Mouse (Mus musculus) embryonic stem cell, embryonic (primary cell): ENCODE data around the gene Inka2.

Experiments used
- CTCF ChIA-PET, 4 experiments: fragments of 300-600 bp in 2 of 4; fragments of 350-600 bp in 2 of 4; sonication (Branson Sonifier 250); formaldehyde crosslinking; loops; one replicate each; lab custom pipeline; 2022; ENCODE audit warnings: inconsistent platforms in 2 of 4; lab: Charles Lee
- POLR2A ChIA-PET, 4 experiments: fragments of 300-600 bp in 2 of 4; fragments of 350-600 bp in 2 of 4; sonication (Branson Sonifier 250); formaldehyde crosslinking; loops; one replicate each; lab custom pipeline; 2022; ENCODE audit warnings: antibody characterized with exemption in 4 of 4, inconsistent platforms in 1 of 4; lab: Charles Lee

The Inka2 gene

DNA sequence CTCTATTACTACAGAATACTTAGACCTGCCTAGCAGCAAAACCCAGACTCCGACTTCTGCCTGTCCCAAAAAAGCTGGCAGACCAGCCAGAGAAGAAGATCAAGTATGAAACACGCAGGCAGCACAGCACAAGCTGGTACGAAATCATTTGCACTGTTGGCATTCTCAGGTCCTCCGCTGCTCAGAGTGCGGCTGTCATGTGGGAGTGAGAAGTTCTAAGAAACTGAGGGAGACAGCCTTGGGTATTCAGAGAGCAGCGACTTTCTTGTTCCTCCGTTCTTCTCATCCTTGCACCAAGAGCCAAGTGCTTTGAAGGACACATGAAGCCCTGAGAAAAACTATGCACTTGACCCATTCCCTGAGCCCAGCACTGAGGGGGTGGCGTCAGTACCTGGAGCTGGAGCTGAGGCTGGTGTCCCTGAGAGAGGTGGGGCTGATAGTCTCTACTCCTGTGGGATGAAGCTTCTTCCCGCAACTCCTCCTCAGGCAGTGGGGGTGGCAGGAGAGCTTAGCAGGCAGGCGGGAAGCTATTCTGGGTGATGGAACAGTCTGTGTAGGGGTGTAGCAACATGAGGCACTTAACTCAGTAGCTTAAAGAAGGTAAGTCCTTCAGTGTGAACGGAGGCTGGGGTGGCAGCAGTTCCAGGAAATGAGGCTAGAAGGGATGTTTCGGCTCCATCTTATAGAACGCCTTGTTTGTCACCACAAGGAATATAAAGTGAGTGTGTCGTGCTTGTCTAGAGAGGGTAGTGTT is 10.9 kb upstream of the Inka2 start:
- ChIA-PET POLR2A (interaction anchor here in 2 of 4 experiments (0.9 to 1.3 kb wide), 5 partner anchors 11 to 32 kb away, joined by 3 to 6 read pairs (median 3); partner anchors contain the start of gene Inka2 (in 1 of the 2)), CTCF (no interaction called here)

DNA sequence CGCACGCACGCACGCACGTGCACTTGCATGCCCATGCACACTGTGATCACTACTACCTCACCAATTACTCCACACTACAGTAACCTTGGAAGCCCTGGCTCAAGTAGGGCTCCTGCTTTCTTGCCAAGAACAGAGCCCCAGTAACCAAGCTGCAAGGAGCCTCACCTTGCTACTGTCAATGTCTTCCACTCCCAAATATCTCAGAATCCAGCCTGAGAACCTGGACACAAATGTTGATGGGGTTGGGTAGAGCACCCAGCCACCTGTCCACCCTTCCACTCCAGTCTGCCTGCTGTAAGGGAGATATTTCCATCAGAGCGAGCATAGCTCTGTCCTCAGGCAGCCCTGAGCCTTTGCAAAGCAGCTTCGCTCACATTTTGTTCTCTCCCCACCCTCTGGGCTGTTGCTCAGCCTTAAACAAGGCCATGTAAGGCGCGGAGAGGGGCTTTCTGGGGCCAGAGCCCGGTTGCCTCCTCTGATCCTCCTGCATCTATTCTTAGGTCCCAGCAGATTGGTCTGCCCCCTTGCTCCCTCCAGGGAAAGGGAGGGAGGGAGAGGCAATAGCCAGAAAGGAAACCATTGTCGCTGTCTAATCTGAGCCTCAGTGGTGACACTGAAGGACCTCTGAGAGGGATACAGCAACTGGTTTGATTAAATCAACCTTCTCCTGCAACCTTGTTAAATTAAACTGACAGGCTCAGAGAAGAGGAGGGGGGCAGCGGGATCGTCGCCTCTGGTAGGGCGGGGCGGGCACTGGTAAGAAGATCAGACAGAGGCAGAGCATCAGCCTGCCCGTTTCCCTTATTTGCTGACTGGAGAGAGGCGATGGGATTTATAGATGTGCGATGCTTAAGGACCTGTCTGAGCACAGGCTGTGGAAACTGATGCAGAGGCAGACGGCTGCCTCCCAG is 8.7 kb upstream of the Inka2 start:
- POLR2A ChIA-PET: no interaction called here
- CTCF ChIA-PET: interaction anchor here in 1 of 4 experiments (0.7 kb wide), 1 partner anchor 37 kb away, joined by 3 read pairs; no protein-coding TSS in a partner anchor

GRCm38 (mm10) chr3:105696387-105697147 is 7.8 kb upstream of the Inka2 start:
- ChIA-PET POLR2A (no interaction called here), CTCF (interaction anchor here in 1 of 4 experiments (0.7 kb wide), 1 partner anchor 36 kb away, joined by 3 read pairs; no protein-coding TSS in a partner anchor)

- POLR2A ChIA-PET: no interaction called here
- CTCF ChIA-PET: no interaction called here
Observed at GRCm38 (mm10) chr3:105697148-105697441, 7.3 kb upstream of the Inka2 start.

- ChIA-PET CTCF (no interaction called here), POLR2A (no interaction called here)
Observed at GRCm38 (mm10) chr3:105698311-105698710, 6.1 kb upstream of the Inka2 start.

DNA sequence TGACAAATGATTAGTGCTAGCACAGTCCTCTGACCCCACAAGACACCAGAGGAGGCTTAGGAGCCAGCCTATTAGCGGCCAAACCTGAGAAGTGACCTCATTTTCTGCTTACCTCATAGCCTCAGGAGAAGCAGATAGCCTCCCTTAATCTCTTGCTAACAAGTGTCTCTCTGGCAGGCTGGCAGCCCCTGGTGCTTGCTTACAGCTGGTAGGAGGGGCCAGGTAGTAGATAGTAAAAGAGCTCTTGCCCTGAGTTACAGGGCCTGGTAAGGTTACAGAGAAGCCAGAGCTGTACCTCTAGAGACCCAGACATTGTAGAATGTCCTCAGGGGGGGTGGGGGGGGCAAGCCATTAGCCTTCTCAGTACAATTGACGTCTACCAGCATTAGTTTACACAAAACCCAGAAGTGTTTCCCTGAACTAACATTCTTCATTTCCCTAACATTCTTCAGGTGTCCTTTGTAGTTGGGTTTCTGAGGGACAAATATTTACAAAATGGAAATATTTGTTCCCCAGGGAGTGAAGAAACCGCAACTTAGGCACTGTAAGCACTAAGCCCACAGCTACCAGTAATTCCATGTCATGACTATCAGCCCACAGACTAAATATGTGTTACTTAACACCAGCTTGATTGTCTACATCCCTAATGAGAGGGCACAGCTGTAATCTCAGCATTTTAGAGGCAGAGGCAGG is 5.0 kb upstream of the Inka2 start:
- POLR2A ChIA-PET: interaction anchor here in 2 of 4 experiments (0.6 to 0.8 kb wide), 2 partner anchors 34 to 585 kb away, joined by 3 to 5 read pairs; no protein-coding TSS in a partner anchor
- CTCF ChIA-PET: no interaction called here

- POLR2A ChIA-PET: interaction anchor here in 1 of 4 experiments (0.6 kb wide), 1 partner anchor 18 kb away, joined by 3 read pairs; no protein-coding TSS in a partner anchor
Observed at GRCm38 (mm10) chr3:105700786-105701185, 3.6 kb upstream of the Inka2 start.

GRCm38 (mm10) chr3:105701399-105701798 is 3.0 kb upstream of the Inka2 start:
- CTCF ChIA-PET: interaction anchor here in 2 of 4 experiments (0.5 to 0.7 kb wide), 3 partner anchors 549 to 1678 kb away, joined by 4 to 5 read pairs (median 4); no protein-coding TSS in a partner anchor
- POLR2A ChIA-PET: interaction anchor here in 1 of 4 experiments (0.6 kb wide), 1 partner anchor 17 kb away, joined by 3 read pairs; no protein-coding TSS in a partner anchor

More at GRCm38 (mm10) chr3:105700786-105701185, 3.6 kb upstream of the Inka2 start:
- CTCF ChIA-PET: interaction anchor here in 2 of 4 experiments (0.6 to 0.7 kb wide), 3 partner anchors 548 to 1623 kb away, joined by 3 to 5 read pairs (median 4); no protein-coding TSS in a partner anchor

GRCm38 (mm10) chr3:105703571-105703970 is 828 bp upstream of the Inka2 start:
- POLR2A ChIA-PET: interaction anchor here in 2 of 4 experiments (0.9 to 1.5 kb wide), 5 partner anchors 10 to 845 kb away, joined by 3 to 7 read pairs (median 4); partner anchors contain the start of genes Cept1 (in 1 of the 2) and Dram2 (in 1 of the 2)

DNA sequence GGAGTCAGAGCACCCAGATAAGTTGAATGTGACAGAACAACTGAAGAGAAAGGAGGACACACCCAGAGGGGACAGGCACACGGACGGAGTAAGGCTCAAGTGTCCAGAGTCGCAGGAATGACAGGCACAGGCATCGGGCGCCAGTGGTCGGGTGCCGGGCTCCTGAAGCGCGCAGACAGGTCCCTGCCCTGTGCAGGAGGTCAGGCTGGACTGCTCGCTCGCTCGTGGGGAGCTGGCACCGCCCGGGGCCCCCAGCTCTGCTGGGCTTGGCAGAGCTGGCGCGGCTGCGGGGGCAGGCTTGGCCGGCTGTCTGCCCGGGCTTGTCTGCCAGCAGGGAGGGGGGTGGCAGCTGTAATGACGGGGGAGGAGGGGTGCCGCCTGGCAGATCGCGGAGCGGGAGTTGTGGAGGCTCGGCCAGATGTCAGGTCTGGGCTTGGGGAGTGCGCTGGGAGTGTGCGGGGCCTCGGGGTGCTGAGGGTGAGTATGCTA is 706 bp downstream of the Inka2 start:
- CTCF ChIA-PET: interaction anchor here in 3 of 4 experiments (1.0 to 2.3 kb wide), 3 partner anchors 21 to 22 kb away, joined by 3 to 9 read pairs (median 7); no protein-coding TSS in a partner anchor
- POLR2A ChIA-PET: interaction anchor here in 3 of 4 experiments (0.6 to 1.8 kb wide), 22 partner anchors 11 to 1066 kb away, joined by 3 to 11 read pairs (median 3); partner anchors contain the start of genes Wdr77 (in 2 of the 3), Atp5f1 (in 1 of the 3) and Ddx20 (in 1 of the 3)

More at GRCm38 (mm10) chr3:105703571-105703970, 828 bp upstream of the Inka2 start:
- CTCF ChIA-PET: interaction anchor here in 1 of 4 experiments (2.3 kb wide), 1 partner anchor 23 kb away, joined by 9 read pairs; no protein-coding TSS in a partner anchor

GRCm38 (mm10) chr3:105705561-105705960 is 1.2 kb downstream of the Inka2 start:
- POLR2A ChIA-PET: interaction anchor here in 3 of 4 experiments (0.6 to 1.8 kb wide), 10 partner anchors 11 to 585 kb away, joined by 3 to 11 read pairs (median 4); partner anchors contain the start of genes Wdr77 (in 2 of the 3), Atp5f1 (in 1 of the 3) and Ddx20 (in 1 of the 3)
- CTCF ChIA-PET: interaction anchor here in 3 of 4 experiments (1.0 to 2.3 kb wide), 3 partner anchors 20 to 21 kb away, joined by 3 to 9 read pairs (median 7); no protein-coding TSS in a partner anchor

DNA sequence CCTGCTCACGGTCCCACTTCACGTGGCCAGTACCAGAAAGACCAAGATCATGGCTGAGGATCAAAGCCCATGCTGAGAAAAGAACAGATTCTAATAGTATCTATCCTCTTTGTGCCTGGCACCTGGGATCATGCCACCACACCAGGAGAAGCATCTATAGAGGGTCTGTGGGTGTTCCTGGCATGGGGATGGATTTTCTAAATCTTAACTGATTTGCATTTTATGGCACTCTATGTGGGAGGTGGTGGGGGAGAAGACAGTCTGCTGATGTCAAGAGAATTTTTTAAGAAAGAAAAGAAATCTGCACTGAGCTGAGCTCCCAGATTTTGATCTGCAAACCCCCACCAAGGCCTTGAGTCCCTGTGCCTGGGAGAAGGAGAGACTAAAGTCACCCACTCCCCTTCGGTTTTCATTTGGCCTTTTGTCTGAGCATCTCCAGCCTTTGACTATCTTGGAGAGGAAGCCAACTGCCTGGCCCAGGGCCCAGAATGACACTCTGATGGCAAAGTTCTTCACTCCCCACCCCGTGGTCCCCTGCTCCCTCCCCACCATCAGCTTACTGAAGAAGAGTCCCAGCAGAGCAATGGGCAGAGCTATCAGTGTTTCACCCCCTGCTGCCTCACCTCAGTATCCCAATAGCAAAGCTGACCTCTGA is 2.1 kb downstream of the Inka2 start:
- POLR2A ChIA-PET: interaction anchor here in 1 of 4 experiments (1.3 to 1.4 kb wide), 2 partner anchors 17 to 186 kb away, joined by 3 read pairs; no protein-coding TSS in a partner anchor

GRCm38 (mm10) chr3:105707590-105707989 is 3.2 kb downstream of the Inka2 start:
- CTCF ChIA-PET: no interaction called here
- POLR2A ChIA-PET: interaction anchor here in 3 of 4 experiments (0.7 to 1.5 kb wide), 4 partner anchors 143 to 487 kb away, joined by 3 read pairs; partner anchors contain the start of gene Wdr77 (in 1 of the 3)

More for the DNA sequence above, 2.1 kb downstream of the Inka2 start:
- CTCF ChIA-PET: no interaction called here

GRCm38 (mm10) chr3:105710246-105710645 is 5.8 kb downstream of the Inka2 start:
- ChIA-PET POLR2A (interaction anchor here in 2 of 4 experiments (0.7 to 1.0 kb wide), 2 partner anchors 17 to 1491 kb away, joined by 3 read pairs; no protein-coding TSS in a partner anchor), CTCF (no interaction called here)

DNA sequence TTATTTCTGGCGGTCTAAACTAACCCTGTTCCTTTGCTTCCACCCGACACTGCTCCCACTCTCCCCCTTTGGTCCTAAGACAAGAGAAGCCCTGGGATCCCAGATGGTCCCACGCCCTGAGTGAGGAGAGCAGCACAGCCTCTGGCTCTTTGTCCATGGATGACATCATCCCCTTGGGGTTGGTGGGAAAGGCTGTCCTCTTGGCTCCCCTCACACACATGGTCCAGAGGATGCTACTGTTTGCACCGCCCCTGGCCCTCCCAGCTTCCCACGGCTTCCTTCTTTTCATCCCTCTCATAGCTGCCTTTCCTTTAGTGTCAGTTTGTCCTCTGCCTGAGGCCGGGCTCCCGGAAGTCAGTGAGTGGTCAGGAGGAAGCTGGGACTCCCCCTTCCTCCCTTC is 7.3 kb downstream of the Inka2 start:
- CTCF ChIA-PET: no interaction called here
- POLR2A ChIA-PET: no interaction called here

DNA sequence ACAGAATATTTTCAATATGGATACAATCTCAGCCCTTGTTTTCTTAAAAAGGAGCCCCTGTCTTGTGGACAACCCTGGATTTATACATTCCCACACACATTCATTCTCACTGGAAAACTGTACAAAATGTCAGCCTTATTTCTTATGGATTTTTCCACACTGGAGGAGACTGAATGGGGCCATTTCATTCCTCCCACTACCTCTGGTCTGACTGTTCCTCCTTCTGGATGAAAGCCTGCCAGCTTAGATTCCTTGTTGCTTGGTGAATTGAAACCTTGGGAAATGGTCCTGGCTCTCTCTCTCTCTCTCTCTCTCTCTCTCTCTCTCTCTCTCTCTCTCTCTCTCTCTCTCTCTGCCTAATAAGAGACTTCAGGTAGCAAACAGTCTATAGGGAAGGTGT is 8.4 kb downstream of the Inka2 start:
- POLR2A ChIA-PET: interaction anchor here in 2 of 4 experiments (0.6 to 1.5 kb wide), 4 partner anchors 26 to 1576 kb away, joined by 3 to 4 read pairs (median 4); partner anchors contain the start of gene Ddx20 (in 1 of the 2)
- CTCF ChIA-PET: interaction anchor here in 1 of 4 experiments (1.1 kb wide), 1 partner anchor 187 kb away, joined by 4 read pairs; no protein-coding TSS in a partner anchor
